Mouse (Mus musculus): ENCODE data around the gene Gm5089. TPM values are rescaled to one million over a fixed set of nuclear protein-coding genes. Genes with fewer than 3 reads are reported as not detected.

Gm5089 gene
- polyA plus RNA-seq, 1 experiment from 2014 or later = 2.1 TPM

- Histone ChIP-seq H3K4me1 (peaks cover 43% of the 10 kb centered on the region), H3K4me2 (no peak overlapping the region), H3K36me3 (replicated peaks) (no peaks in the 10 kb centered on the region), H3K9me3 (no peaks in the 10 kb centered on the region), H3K27me3 (peaks cover 88% of the 10 kb centered on the region), H3K27ac (no peak overlapping the region), H3K9ac (no peak overlapping the region), H3K4me3 (replicated peaks) (no peak overlapping the region)
- 71% methylated on average over 7 of the region's 7 CpGs for WGBS
- ATAC-seq (ENCODE audit: low FRiP score) = no peak
Measured at GRCm38 (mm10) chr14:122404596-122405154, 46.2 kb downstream of the Gm5089 start.

GRCm38 (mm10) chr14:122403422-122403940 is 47.4 kb downstream of the Gm5089 start:
- Histone ChIP-seq H3K27me3 (peaks cover 86% of the 10 kb centered on the region), H3K4me1 (peaks cover 43% of the 10 kb centered on the region), H3K9ac (no peak overlapping the region), H3K27ac (peak overlapping the region; percentile 27; the same call in 1 of the 2 replicates), H3K4me2 (peak overlapping the region; percentile 27; the same call in 1 of the 2 replicates), H3K36me3 (replicated peaks) (no peaks in the 10 kb centered on the region), H3K9me3 (no peaks in the 10 kb centered on the region), H3K4me3 (replicated peaks) (no peak overlapping the region)
- WGBS = 47% methylated on average over 3 of the region's 3 CpGs
- no peak for ATAC-seq (ENCODE audit: low FRiP score)

- peak overlapping the region; percentile 27; the same call in 1 of the 2 replicates for H3K27ac ChIP-seq
- H3K27me3 ChIP-seq = peaks cover 80% of the 10 kb centered on the region
- peak overlapping the region; percentile 27; the same call in 1 of the 2 replicates for H3K4me2 ChIP-seq
- no peaks in the 10 kb centered on the region for H3K36me3 ChIP-seq (replicated peaks)
- H3K4me3 ChIP-seq (replicated peaks) = no peak overlapping the region
- no peaks in the 10 kb centered on the region for H3K9me3 ChIP-seq
- H3K4me1 ChIP-seq = peaks cover 43% of the 10 kb centered on the region
- ATAC-seq (ENCODE audit: low FRiP score) = peak; percentile 33
- no peak overlapping the region for H3K9ac ChIP-seq
- 6% methylated on average over 12 of the region's 12 CpGs for WGBS
Measured at GRCm38 (mm10) chr14:122402716-122403258, 48.1 kb downstream of the Gm5089 start.

GRCm38 (mm10) chr14:122401886-122402285 is 49.0 kb downstream of the Gm5089 start:
- Histone ChIP-seq H3K9me3 (no peaks in the 10 kb centered on the region), H3K36me3 (replicated peaks) (no peaks in the 10 kb centered on the region), H3K4me1 (peaks cover 38% of the 10 kb centered on the region), H3K27me3 (peaks cover 70% of the 10 kb centered on the region), H3K4me3 (replicated peaks) (no peak overlapping the region), H3K4me2 (no peak overlapping the region), H3K27ac (no peak overlapping the region), H3K9ac (no peak overlapping the region)
- no peak for ATAC-seq (ENCODE audit: low FRiP score)
- 49% methylated on average over 11 of the region's 11 CpGs for WGBS

- Histone ChIP-seq H3K4me3 (replicated peaks) (no peak overlapping the region), H3K9me3 (no peaks in the 10 kb centered on the region), H3K9ac (no peak overlapping the region), H3K27me3 (peaks cover 58% of the 10 kb centered on the region), H3K27ac (no peak overlapping the region), H3K4me1 (peaks cover 20% of the 10 kb centered on the region), H3K36me3 (replicated peaks) (no peaks in the 10 kb centered on the region), H3K4me2 (no peak overlapping the region)
- 85% methylated on average over 5 of the region's 5 CpGs for WGBS
- no peak for ATAC-seq (ENCODE audit: low FRiP score)
Measured at GRCm38 (mm10) chr14:122399906-122400305, 51.0 kb downstream of the Gm5089 start.

- H3K4me3 ChIP-seq (replicated peaks) = no peak overlapping the region
- H3K4me1 ChIP-seq = peaks cover 17% of the 10 kb centered on the region
- H3K4me2 ChIP-seq = no peak overlapping the region
- H3K27ac ChIP-seq = no peak overlapping the region
- peaks cover 46% of the 10 kb centered on the region for H3K27me3 ChIP-seq
- 79% methylated on average over 4 of the region's 4 CpGs for WGBS
- no peak for ATAC-seq (ENCODE audit: low FRiP score)
- H3K9me3 ChIP-seq = no peaks in the 10 kb centered on the region
- no peak overlapping the region for H3K9ac ChIP-seq
- H3K36me3 ChIP-seq (replicated peaks) = no peaks in the 10 kb centered on the region
Measured at GRCm38 (mm10) chr14:122398676-122399075, 52.2 kb downstream of the Gm5089 start.

GRCm38 (mm10) chr14:122393119-122393518 is 57.8 kb downstream of the Gm5089 start:
- H3K9me3 ChIP-seq = no peaks in the 10 kb centered on the region
- peaks cover 6% of the 10 kb centered on the region for H3K4me1 ChIP-seq
- no peaks in the 10 kb centered on the region for H3K36me3 ChIP-seq (replicated peaks)
- H3K9ac ChIP-seq = no peak overlapping the region
- ATAC-seq (ENCODE audit: low FRiP score) = no peak
- no peak overlapping the region for H3K4me2 ChIP-seq
- H3K27me3 ChIP-seq = peaks cover 23% of the 10 kb centered on the region
- no peak overlapping the region for H3K4me3 ChIP-seq (replicated peaks)
- H3K27ac ChIP-seq = no peak overlapping the region
- WGBS = 90% methylated on average over 1 of the region's 1 CpGs

GRCm38 (mm10) chr14:122390935-122391334 is 60.0 kb downstream of the Gm5089 start:
- no peak overlapping the region for H3K4me2 ChIP-seq
- H3K9ac ChIP-seq = no peak overlapping the region
- H3K27ac ChIP-seq = no peak overlapping the region
- ATAC-seq (ENCODE audit: low FRiP score) = no peak
- WGBS = 71% methylated on average over 4 of the region's 4 CpGs
- peaks cover 6% of the 10 kb centered on the region for H3K4me1 ChIP-seq
- H3K9me3 ChIP-seq = no peaks in the 10 kb centered on the region
- H3K27me3 ChIP-seq = peaks cover 29% of the 10 kb centered on the region
- no peak overlapping the region for H3K4me3 ChIP-seq (replicated peaks)
- H3K36me3 ChIP-seq (replicated peaks) = no peaks in the 10 kb centered on the region

GRCm38 (mm10) chr14:122389684-122390370 is 61.1 kb downstream of the Gm5089 start:
- Histone ChIP-seq H3K36me3 (replicated peaks) (no peaks in the 10 kb centered on the region), H3K27ac (no peak overlapping the region), H3K9me3 (no peaks in the 10 kb centered on the region), H3K4me1 (peaks cover 11% of the 10 kb centered on the region), H3K4me2 (no peak overlapping the region), H3K9ac (no peak overlapping the region), H3K4me3 (replicated peaks) (no peak overlapping the region), H3K27me3 (peaks cover 33% of the 10 kb centered on the region)
- 87% methylated on average over 13 of the region's 13 CpGs for WGBS
- no peak for ATAC-seq (ENCODE audit: low FRiP score)

- H3K4me2 ChIP-seq = no peak overlapping the region
- no peak overlapping the region for H3K9ac ChIP-seq
- peaks cover 38% of the 10 kb centered on the region for H3K27me3 ChIP-seq
- no peak overlapping the region for H3K4me3 ChIP-seq (replicated peaks)
- H3K4me1 ChIP-seq = peaks cover 21% of the 10 kb centered on the region
- H3K36me3 ChIP-seq (replicated peaks) = no peaks in the 10 kb centered on the region
- ATAC-seq (ENCODE audit: low FRiP score) = no peak; the same call in 1 of the 2 replicates
- 53% methylated on average over 19 of the region's 19 CpGs for WGBS
- H3K27ac ChIP-seq = no peak overlapping the region
- H3K9me3 ChIP-seq = no peaks in the 10 kb centered on the region
Measured at GRCm38 (mm10) chr14:122388431-122389031, 62.4 kb downstream of the Gm5089 start.

- Histone ChIP-seq H3K9ac (no peak overlapping the region), H3K4me1 (peaks cover 21% of the 10 kb centered on the region), H3K27ac (no peak overlapping the region), H3K36me3 (replicated peaks) (no peaks in the 10 kb centered on the region), H3K4me2 (no peak overlapping the region), H3K27me3 (peaks cover 38% of the 10 kb centered on the region), H3K9me3 (no peaks in the 10 kb centered on the region), H3K4me3 (replicated peaks) (no peak overlapping the region)
- 93% methylated on average over 5 of the region's 5 CpGs for WGBS
- no peak for ATAC-seq (ENCODE audit: low FRiP score)
Measured at GRCm38 (mm10) chr14:122387781-122388180, 63.1 kb downstream of the Gm5089 start.

Measured in forebrain, embryonic 12.5 days (tissue).